Mouse (Mus musculus) MEL (cell line): ENCODE data around the gene Npm3.

ENCODE experiments used
- CTCF ChIP-seq, 3 experiments: IDR thresholded peaks in 2 of 3; conservative IDR thresholded peaks in 1 of 3; 2 replicates each; pipeline ENCODE4 v1.5.1; 2011 to 2012; ENCODE audit warnings: low read length in 3 of 3, low read depth in 2 of 3, mild to moderate bottlenecking in 2 of 3, improper control_type of control experiment in 1 of 3, inconsistent platforms in 1 of 3, mixed read lengths in 1 of 3, moderate library complexity in 1 of 3; ENCODE audit not compliant: control insufficient read depth in 1 of 3, insufficient read depth in 1 of 3, poor library complexity in 1 of 3, severe bottlenecking in 1 of 3
- EP300 ChIP-seq, 2 experiments: IDR thresholded peaks; 2 replicates each; pipeline ENCODE4 v1.6.1; 2011; ENCODE audit warnings: improper control_type of control experiment in 2 of 2, low read length in 2 of 2, low read depth in 1 of 2, mild to moderate bottlenecking in 1 of 2
- GABPA ChIP-seq: IDR thresholded peaks from 2 replicates; pipeline ENCODE4 v1.6.1; 2012; ENCODE audit warnings: low read depth, mild to moderate bottlenecking, inconsistent platforms, low read length, improper control_type of control experiment, moderate library complexity
- POLR2A ChIP-seq, 2 experiments: IDR thresholded peaks; 2 replicates each; pipeline ENCODE4 v1.6.1; 2011 to 2012; ENCODE audit warnings: low read length in 2 of 2, mild to moderate bottlenecking in 2 of 2, control low read depth in 1 of 2, improper control_type of control experiment in 1 of 2, low read depth in 1 of 2, moderate library complexity in 1 of 2; ENCODE audit not compliant: control insufficient read depth in 1 of 2, insufficient read depth in 1 of 2, poor library complexity in 1 of 2
- SMC3 ChIP-seq: IDR thresholded peaks from 2 replicates; pipeline ENCODE4 v1.6.1; 2011; ENCODE audit warnings: low read depth, low read length, improper control_type of control experiment
- USF1 ChIP-seq: IDR thresholded peaks from 2 replicates; pipeline ENCODE4 v1.6.1; 2014; ENCODE audit warnings: low read depth, mild to moderate bottlenecking, inconsistent platforms, low read length, improper control_type of control experiment, moderate library complexity

DNA sequence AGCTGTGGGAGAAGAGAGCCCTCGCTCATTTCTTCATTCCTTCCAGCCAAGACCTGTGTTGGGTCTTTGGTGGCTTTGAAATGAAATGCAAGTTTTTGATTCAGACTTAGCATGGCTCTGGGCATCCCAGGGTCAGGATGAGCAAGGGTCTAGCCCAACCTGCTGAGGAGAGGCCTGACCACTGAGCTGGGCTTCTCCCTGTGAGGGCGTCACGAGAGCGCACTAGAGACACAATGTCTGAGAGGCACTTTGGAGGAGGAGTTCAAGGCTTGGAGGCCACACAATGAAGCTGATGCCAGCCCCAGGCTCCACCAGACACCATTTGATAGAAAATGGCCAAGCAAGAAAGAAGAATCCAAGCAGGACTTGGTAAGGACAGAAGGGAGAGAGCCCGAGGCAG lies 15.2 kb downstream of the Npm3 start:
- TF ChIP-seq EP300 (IDR thresholded peaks at IDR 0.05; ENCODE audit: low read depth in 1 of 2, low read length in 2 of 2) (no peak), SMC3 (no peak), GABPA (no peak), POLR2A (IDR thresholded peaks at IDR 0.05; ENCODE audit: control insufficient read depth in 1 of 2, insufficient read depth in 1 of 2, low read depth in 1 of 2, low read length in 2 of 2, poor library complexity in 1 of 2) (no peak), CTCF (IDR thresholded peaks at IDR 0.05 in 2 of 3, conservative IDR thresholded peaks at IDR 0.05 in 1 of 3; ENCODE audit: control insufficient read depth in 1 of 3, insufficient read depth in 1 of 3, low read depth in 2 of 3, low read length in 3 of 3, poor library complexity in 1 of 3, severe bottlenecking in 1 of 3) (no peak), USF1 (no peak)
